Mouse (Mus musculus) urinary bladder, postnatal 25 days (tissue): ENCODE data around the gene Gm10600.
"Not testable (repeated sequence)": the region's sequence is repeated elsewhere in the genome, so short reads cannot be mapped to it uniquely, and the experiment has no call there.

Source experiments
- DNase-seq: peaks from one replicate; pipeline ENCODE4 v3.0.0; 2022; ENCODE audit warnings: low spot score

The Gm10600 gene

GRCm38 (mm10) chr4:42240339-42240738 lies at the start of gene Gm10600:
Gene Gm10600, plus strand, starts transcription at chr4:42240639.
- not testable (repeated sequence) for DNase-seq

- DNase-seq: not testable (repeated sequence)
Observed at GRCm38 (mm10) chr4:42255467-42255866, 15.0 kb downstream of the Gm10600 start, which contains the start of gene Ccl21b. Gene Ccl21b, plus strand, starts transcription at chr4:42255767.
